Mouse (Mus musculus) liver, embryonic 13.5 days (tissue): ENCODE data around the gene Akip1. TPM values are rescaled to one million over a fixed set of nuclear protein-coding genes. Genes with fewer than 3 reads are reported as not detected.

ENCODE experiments used
- ATAC-seq: fragments of 200-750 bp; cut with Nextera tagmentation; 2 replicates; pipeline ENCODE4 v1.8.0; 2017; ENCODE audit warnings: low read depth, mild to moderate bottlenecking, moderate number of reproducible peaks, moderate library complexity
- DNase-seq: peaks from one replicate; pipeline ENCODE4 v3.0.0; 2022
- H3K27ac ChIP-seq: fragments of 300-500 bp; sonication (generic); 2 replicates; pipeline ENCODE4 v1.5.1; 2015; ENCODE audit warnings: moderate library complexity, mild to moderate bottlenecking, inconsistent platforms
- H3K27me3 ChIP-seq: fragments of 300-500 bp; sonication (generic); 2 replicates; pipeline ENCODE4 v1.6.1; 2015; ENCODE audit warnings: mild to moderate bottlenecking, inconsistent platforms
- H3K36me3 ChIP-seq: fragments of 300-500 bp; sonication (generic); 2 replicates; pipeline ENCODE4 v1.6.1; 2015; ENCODE audit warnings: mild to moderate bottlenecking, inconsistent platforms
- H3K4me1 ChIP-seq: fragments of 300-500 bp; sonication (generic); replicated peaks from 2 replicates; pipeline ENCODE4 v1.6.1; 2015; ENCODE audit warnings: inconsistent platforms
- H3K4me2 ChIP-seq: fragments of 300-500 bp; sonication (generic); 2 replicates; pipeline ENCODE4 v1.6.1; 2015; ENCODE audit warnings: inconsistent platforms, mild to moderate bottlenecking, moderate library complexity
- H3K4me3 ChIP-seq: fragments of 300-500 bp; sonication (generic); replicated peaks from 2 replicates; pipeline ENCODE4 v1.5.1; 2015; ENCODE audit warnings: mild to moderate bottlenecking, inconsistent platforms
- H3K9ac ChIP-seq: fragments of 300-500 bp; sonication (generic); 2 replicates; pipeline ENCODE4 v1.6.1; 2015; ENCODE audit warnings: mild to moderate bottlenecking, inconsistent platforms
- H3K9me3 ChIP-seq: fragments of 300-500 bp; sonication (generic); replicated peaks from 2 replicates; pipeline ENCODE4 v1.6.1; 2016; ENCODE audit warnings: inconsistent platforms
- WGBS: fragments of 180-500 bp; shearing (Covaris S2); methylation state at CpG from one replicate; pipeline ENCODE4 v1.1.7; 2015; ENCODE audit not compliant: insufficient replicate concordance; 5-methylcytosine and 5-hydroxymethylcytosine counted together
- polyA plus RNA-seq: library from polyadenylated mRNA; unstranded; fragments of >200 nt; fragmentation: Nextera tagmentation; extraction: Ambion mirVana; gene quantifications from 2 replicates; pipeline ENCODE4 v1.2.1, GENCODE M21; 2015

Akip1 gene
- polyA plus RNA-seq, 1 experiment from 2014 or later, result 53.3 TPM

DNA sequence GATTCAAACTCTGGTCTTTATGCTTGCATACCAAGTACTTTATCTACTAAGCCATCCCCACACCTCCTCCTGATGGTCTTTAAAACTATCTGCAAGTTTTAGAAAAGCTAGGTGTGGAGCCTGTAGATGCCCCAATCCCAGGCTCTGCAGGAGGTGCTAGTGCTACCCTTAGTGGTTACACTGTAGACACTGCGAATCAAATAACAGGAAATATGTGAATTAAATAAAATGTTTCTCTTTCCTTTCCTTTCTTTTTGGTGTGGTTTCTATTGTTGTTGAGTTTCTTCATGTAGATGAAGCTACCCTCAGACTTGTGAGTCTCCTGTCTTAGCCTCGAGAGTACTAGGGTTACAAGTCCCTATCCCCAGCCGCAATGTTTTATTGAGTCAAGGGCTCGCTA lies 38.2 kb downstream of the Akip1 start:
- Histone ChIP-seq H3K9ac (no peak overlapping the region), H3K27ac (no peak overlapping the region), H3K4me1 (no peaks in the 10 kb centered on the region), H3K4me2 (no peak overlapping the region), H3K9me3 (no peaks in the 10 kb centered on the region), H3K4me3 (no peak overlapping the region), H3K27me3 (no peaks in the 10 kb centered on the region), H3K36me3 (peaks cover 55% of the 10 kb centered on the region)
- DNase-seq, result no peak
- ATAC-seq, result no peak
- 80% methylated on average over 4 of the region's 4 CpGs for WGBS

DNA sequence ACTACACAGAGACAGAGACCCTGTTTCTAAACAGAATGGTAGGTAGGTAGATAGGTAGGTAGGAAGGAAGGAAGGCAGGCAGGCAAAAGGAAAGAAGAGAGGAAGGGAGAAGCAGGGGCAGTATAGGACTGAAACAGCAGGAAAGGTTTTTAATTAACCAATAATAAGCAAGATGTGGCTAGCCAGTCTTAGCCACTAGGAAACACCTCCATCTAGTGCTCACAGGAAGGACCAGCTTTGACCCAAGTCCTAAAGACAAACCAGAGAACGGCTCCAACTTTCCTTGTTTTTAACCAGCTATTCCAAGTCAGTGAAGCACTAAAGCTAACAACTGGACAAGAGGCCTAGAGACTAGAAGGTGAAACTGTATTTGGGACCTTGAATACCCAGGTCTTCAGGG lies 44.3 kb downstream of the Akip1 start:
- Histone ChIP-seq H3K4me3 (no peak overlapping the region), H3K27ac (no peak overlapping the region), H3K36me3 (peaks cover 39% of the 10 kb centered on the region), H3K9me3 (no peaks in the 10 kb centered on the region), H3K9ac (no peak overlapping the region), H3K4me2 (no peak overlapping the region), H3K27me3 (no peaks in the 10 kb centered on the region), H3K4me1 (peaks cover 18% of the 10 kb centered on the region)
- DNase-seq (no peak), ATAC-seq (no peak)
- 70% methylated on average over 1 of the region's 1 CpGs for WGBS

DNA sequence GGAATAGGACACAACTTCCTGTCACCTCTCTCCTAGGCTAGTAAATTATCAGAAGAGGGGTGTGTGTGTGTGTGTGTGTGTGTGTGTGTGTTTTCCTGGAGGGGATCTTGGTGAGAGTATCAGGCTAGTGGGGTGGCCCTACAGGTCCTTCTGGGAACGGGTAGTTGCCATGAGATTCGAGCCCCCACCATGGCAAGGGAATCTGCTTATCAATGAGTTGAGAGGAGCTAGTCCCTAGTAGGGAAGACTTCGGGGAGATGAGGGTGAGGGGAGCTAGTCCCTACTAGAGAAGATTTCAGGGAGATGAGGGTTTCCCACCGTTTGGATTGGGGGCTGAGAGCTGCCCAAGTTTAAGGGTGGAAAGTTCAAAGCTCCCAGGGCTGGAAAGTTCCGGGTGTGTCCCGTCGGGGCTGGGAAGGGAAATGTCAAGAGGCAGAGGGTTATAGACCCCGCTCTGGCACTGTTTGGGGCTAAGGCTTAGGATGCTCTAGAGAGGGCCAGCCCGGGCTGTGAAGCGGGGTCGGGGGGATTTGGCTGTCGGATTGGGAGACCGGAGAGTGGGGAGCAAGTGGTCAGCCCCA lies 48.0 kb downstream of the Akip1 start:
- H3K27me3 ChIP-seq, result no peaks in the 10 kb centered on the region
- H3K4me1 ChIP-seq, result peaks cover 44% of the 10 kb centered on the region
- no peaks in the 10 kb centered on the region for H3K9me3 ChIP-seq
- 0 out of 2 replicates have a peak, but pooled peaks cover 9% of the 10 kb centered on the region for H3K36me3 ChIP-seq
- peak overlapping the region; percentile 76 for H3K4me3 ChIP-seq
- ATAC-seq (peak; percentile 29), DNase-seq (no peak)
- peak overlapping the region; percentile 87 for H3K9ac ChIP-seq
- H3K4me2 ChIP-seq, result peak overlapping the region; percentile 92
- H3K27ac ChIP-seq, result peak overlapping the region; percentile 78
- WGBS, result 2% methylated on average over 13 of the region's 13 CpGs

DNA sequence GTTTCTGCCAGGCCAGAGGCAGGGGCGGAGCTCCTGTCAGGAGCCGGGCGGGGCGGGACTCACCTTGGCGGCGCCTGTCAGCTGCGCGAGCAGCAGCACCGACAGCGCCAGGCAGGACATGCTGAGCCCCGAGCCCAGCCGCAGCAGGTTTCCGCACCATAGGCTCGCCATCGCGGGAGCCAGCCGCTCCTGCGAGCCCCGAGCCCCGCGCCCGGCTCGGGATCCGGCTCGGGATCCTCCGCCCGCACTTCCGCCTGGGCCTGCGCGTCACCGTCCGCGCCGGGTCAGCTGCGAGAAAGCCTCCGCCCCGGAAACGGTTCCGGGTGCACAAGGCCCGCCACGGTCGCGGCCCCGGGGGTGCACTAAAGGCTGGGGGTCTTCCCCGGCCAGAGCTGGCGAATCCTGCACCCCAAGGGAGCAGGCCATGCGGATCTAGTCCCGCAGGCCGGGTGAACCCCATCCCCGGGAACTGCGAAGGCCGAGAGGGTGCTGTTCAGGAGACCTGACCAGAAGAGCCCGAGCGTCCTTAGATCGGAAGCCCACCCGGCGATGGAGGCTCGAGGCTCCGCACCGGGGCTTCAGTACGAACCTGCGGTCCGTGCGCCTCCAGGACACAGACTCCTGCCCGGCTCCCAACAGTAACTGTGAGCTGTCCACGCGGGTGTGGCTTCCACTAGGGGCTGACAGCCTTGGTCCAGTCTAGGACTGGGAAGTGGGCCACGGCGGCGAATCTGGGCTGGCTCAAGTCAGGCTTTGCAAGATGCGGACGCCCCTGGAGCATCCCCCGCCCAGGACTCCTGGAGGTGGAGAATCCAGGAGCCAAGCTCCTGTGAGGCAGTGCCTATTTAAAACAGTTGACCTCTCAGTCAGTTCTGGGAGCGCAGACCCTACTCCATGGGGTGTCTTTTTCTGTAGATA lies 48.8 kb downstream of the Akip1 start, which contains the start of gene Tmem9b:
TSS of gene Tmem9b (minus strand) at position 868 of the 918 bp plus-strand sequence.
- Histone ChIP-seq H3K27ac (peak within 1 kb of the TSS; percentile 78), H3K27me3 (no peaks in the 10 kb centered on the region), H3K9ac (peak within 1 kb of the TSS; percentile 87), H3K36me3 (0 out of 2 replicates have a peak, but pooled peaks cover 7% of the 10 kb centered on the region), H3K4me1 (peaks cover 44% of the 10 kb centered on the region), H3K4me3 (peak within 1 kb of the TSS; percentile 76), H3K9me3 (no peaks in the 10 kb centered on the region), H3K4me2 (peak within 1 kb of the TSS; percentile 92)
- DNase-seq (peak; percentile 70), ATAC-seq (peak; percentile 90)
- under 1% methylated on average over 73 of the region's 74 CpGs for WGBS

DNA sequence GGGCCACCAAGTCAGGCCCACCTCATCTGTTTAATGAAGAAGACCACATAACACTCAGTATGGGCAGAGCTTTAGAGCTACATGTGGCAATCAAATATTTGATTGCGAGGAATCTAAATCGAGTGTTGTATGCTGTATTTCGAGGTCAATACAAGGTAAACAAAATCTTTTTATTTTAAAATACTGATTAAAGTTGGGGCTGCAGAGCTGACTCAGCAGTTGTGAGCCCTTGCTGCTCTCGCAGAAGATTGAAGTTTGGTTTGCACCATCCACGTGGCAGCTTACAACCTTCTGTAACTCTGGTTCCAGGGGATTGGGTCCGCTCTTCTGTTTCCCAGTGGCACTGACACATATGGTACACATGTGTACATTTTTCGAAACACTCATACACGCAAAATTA lies 50.5 kb downstream of the Akip1 start:
- Histone ChIP-seq H3K9me3 (no peaks in the 10 kb centered on the region), H3K36me3 (0 out of 2 replicates have a peak, but pooled peaks cover 3% of the 10 kb centered on the region), H3K27ac (no peak overlapping the region), H3K4me1 (peaks cover 44% of the 10 kb centered on the region), H3K4me2 (no peak overlapping the region), H3K9ac (no peak overlapping the region), H3K4me3 (no peak overlapping the region), H3K27me3 (no peaks in the 10 kb centered on the region)
- ATAC-seq (no peak), DNase-seq (no peak)
- 80% methylated on average over 8 of the region's 8 CpGs for WGBS

DNA sequence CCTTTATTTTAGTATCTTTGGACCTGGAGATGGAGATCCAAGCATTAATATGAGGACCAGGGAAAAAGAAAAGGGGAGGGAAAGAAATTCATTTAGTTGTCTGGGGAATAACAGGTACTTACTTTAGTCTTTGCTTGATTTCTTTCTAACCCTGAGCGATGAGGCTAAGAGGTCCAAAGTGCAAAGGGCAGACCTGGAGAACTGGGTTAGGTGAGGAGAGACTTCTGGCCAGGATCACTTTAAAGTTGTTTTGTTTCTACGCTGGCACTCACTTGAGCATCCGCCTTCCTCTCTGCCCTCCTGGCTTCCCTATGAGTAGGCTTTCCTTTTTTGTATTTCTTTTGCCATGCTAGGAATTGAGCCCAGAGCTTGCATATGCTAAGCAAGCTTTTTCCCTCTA lies 52.8 kb downstream of the Akip1 start:
- H3K4me1 ChIP-seq, result peaks cover 33% of the 10 kb centered on the region
- H3K4me2 ChIP-seq, result no peak overlapping the region
- ATAC-seq, result no peak

More for the DNA sequence above, 52.8 kb downstream of the Akip1 start:
- Histone ChIP-seq H3K9me3 (no peaks in the 10 kb centered on the region), H3K36me3 (no peaks in the 10 kb centered on the region), H3K27me3 (no peaks in the 10 kb centered on the region), H3K9ac (no peak overlapping the region), H3K4me3 (no peak overlapping the region), H3K27ac (no peak overlapping the region)
- DNase-seq, result no peak
- 79% methylated on average over 3 of the region's 3 CpGs for WGBS

Other genes with a start within 250 kb of the Akip1 start
- 0.01 TPM in 2 replicates for gene Trim66, start 195.6 kb upstream of the Akip1 start, polyA plus RNA-seq
- 112 and 118 TPM in 2 replicates for gene Rpl27a, start 184.5 kb upstream of the Akip1 start, polyA plus RNA-seq
- 16.5 and 20.3 TPM in 2 replicates for gene St5, start 85 bp upstream of the Akip1 start, polyA plus RNA-seq
- 0.07 and 0.08 TPM in 2 replicates for gene BC051019, start 20.2 kb downstream of the Akip1 start, polyA plus RNA-seq
- gene Ascl3, start 28.0 kb downstream of the Akip1 start, polyA plus RNA-seq, result not detected in 2 replicates
- gene Tmem9b, start 49.2 kb downstream of the Akip1 start, polyA plus RNA-seq, result 40.8 and 42.6 TPM in 2 replicates
- 0.44 and 0.67 TPM in 2 replicates for gene Nrip3, start 78.3 kb downstream of the Akip1 start, polyA plus RNA-seq
- 0.06 and 0.14 TPM in 2 replicates for gene Scube2, start 162.0 kb downstream of the Akip1 start, polyA plus RNA-seq